Mouse (Mus musculus): Measurements from ENCODE around the gene Eno3.

GRCm38 (mm10) chr11:70646259-70646555 lies 10.8 kb upstream of the Eno3 start:
- TF ChIP-seq UBTF (IDR thresholded peaks at IDR 0.05; ENCODE audit: borderline replicate concordance, insufficient read depth, low read depth, low read length) (no peak), CTCF (IDR thresholded peaks at IDR 0.05 in 2 of 3, conservative IDR thresholded peaks at IDR 0.05 in 1 of 3; ENCODE audit: control insufficient read depth in 1 of 3, insufficient read depth in 1 of 3, low read depth in 2 of 3, low read length in 3 of 3, poor library complexity in 1 of 3, severe bottlenecking in 1 of 3) (no peak), MAFK (IDR thresholded peaks at IDR 0.05; ENCODE audit: borderline replicate concordance, low read depth, low read length) (no peak)

Data from MEL (cell line).